Mouse (Mus musculus) ovary, postnatal 10 days (tissue): ENCODE measurements at regions not wholly inside any gene's neighbourhood (a gene's known extent, or its start where the extent isn't known, plus 50 kb on each side); places are given as distances from the start of the nearest gene placed in this dataset.
A peak's percentile ranks its signal among the peaks of the same experiment; 100 is the strongest.

Experiments used
- DNase-seq: peaks from one replicate; pipeline ENCODE4 v3.0.0; 2022; ENCODE audit warnings: low spot score

- no peak for DNase-seq
Observed at GRCm38 (mm10) chr13:107300792-107301191, 278.9 kb upstream of the Kif2a start.

GRCm38 (mm10) chr13:107264581-107264980, 242.7 kb upstream of the Kif2a start:
- DNase-seq = no peak

GRCm38 (mm10) chr13:107261479-107262050, 239.6 kb upstream of the Kif2a start:
- no peak for DNase-seq

- no peak for DNase-seq
Observed at GRCm38 (mm10) chr13:107260274-107260673, 238.3 kb upstream of the Kif2a start.

- DNase-seq = no peak
Observed at GRCm38 (mm10) chr13:107247792-107248505, 226.0 kb upstream of the Kif2a start.

- DNase-seq = no peak
Observed at GRCm38 (mm10) chr13:107246956-107247751, 225.2 kb upstream of the Kif2a start.

- no peak for DNase-seq
Observed at GRCm38 (mm10) chr13:107244173-107244572, 222.2 kb upstream of the Kif2a start.

- no peak for DNase-seq
Observed at GRCm38 (mm10) chr13:107239035-107239387, 217.1 kb upstream of the Kif2a start.

- DNase-seq = no peak
Observed at GRCm38 (mm10) chr13:107238364-107239034, 216.6 kb upstream of the Kif2a start.

GRCm38 (mm10) chr13:107219456-107219855, 197.5 kb upstream of the Kif2a start:
- no peak for DNase-seq

GRCm38 (mm10) chr13:107218351-107218750, 196.4 kb upstream of the Kif2a start:
- no peak for DNase-seq

- DNase-seq = no peak
Observed at GRCm38 (mm10) chr13:107217825-107218224, 195.9 kb upstream of the Kif2a start.

- no peak for DNase-seq
Observed at GRCm38 (mm10) chr13:107213281-107213680, 191.4 kb upstream of the Kif2a start.

- DNase-seq = no peak
Observed at GRCm38 (mm10) chr13:107210676-107211075, 188.8 kb upstream of the Kif2a start.

- peak; percentile 24 for DNase-seq
Observed at GRCm38 (mm10) chr13:107207354-107208181, 185.6 kb upstream of the Kif2a start.

- DNase-seq = no peak
Observed at GRCm38 (mm10) chr13:107199875-107200274, 177.9 kb upstream of the Kif2a start.

- DNase-seq = no peak
Observed at GRCm38 (mm10) chr13:107193426-107193825, 171.5 kb upstream of the Kif2a start.

- no peak for DNase-seq
Observed at GRCm38 (mm10) chr13:107187258-107187878, 165.4 kb upstream of the Kif2a start.

- peak; percentile 17 for DNase-seq
Observed at GRCm38 (mm10) chr13:107182544-107182943, 160.6 kb upstream of the Kif2a start.

- DNase-seq = no peak
Observed at GRCm38 (mm10) chr13:107179551-107179950, 157.6 kb upstream of the Kif2a start.

GRCm38 (mm10) chr13:107177595-107177994, 155.7 kb upstream of the Kif2a start:
- no peak for DNase-seq
